Mouse (Mus musculus) fat pad, adult 2 months (tissue): ENCODE measurements around the gene Il4ra.

Experiments
- DNase-seq: peaks from one replicate; pipeline ENCODE4 v3.0.0-alpha.2; 2011; ENCODE audit warnings: low read depth, low spot score; ENCODE audit errors: extremely low read depth

The Il4ra gene

DNA sequence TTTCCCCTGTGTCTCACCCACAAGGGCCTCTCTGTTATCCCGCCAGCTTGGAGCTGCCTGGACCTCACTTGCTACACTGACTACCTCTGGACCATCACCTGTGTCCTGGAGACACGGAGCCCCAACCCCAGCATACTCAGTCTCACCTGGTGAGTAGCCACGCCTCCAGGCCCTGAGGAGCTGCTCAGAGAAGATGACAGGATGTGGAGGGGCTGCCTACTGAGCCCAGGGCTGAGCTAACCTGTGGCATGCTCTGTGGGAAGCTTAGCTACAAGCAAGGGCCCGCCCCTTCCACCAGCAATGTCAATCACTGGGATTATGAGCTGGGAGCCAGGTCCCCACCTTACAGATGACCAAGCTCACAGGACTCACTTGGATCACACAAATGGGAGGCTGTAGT lies 73.3 kb downstream of the Il4ra start:
- no peak for DNase-seq

DNA sequence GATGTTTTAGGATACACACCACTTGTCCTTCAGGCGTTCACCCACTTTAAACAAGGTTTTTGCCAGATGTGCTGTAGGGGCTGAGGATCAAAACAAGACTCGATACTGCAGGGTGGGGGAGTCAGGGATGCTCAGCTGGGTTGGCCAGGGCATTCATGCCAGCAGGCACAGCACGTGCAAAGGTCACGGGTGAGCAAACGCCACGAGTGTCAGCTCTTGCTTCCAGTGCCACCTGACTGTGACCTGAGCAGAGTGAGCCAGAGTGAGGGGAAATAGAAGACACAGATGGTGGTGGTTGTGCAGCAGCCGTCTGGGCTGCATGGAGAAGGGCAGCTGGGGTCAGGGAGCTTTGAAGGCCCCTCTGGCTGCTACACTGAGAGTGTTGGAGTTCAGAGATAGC lies 73.9 kb downstream of the Il4ra start:
- DNase-seq = no peak
